Mouse (Mus musculus) B cell, adult 2 months (primary cell): ENCODE data around the gene Dusp1.
A peak's percentile ranks its signal among the peaks of the same experiment; 100 is the strongest.

Experiments used
- DNase-seq, 2 experiments: peaks; one replicate each; pipeline ENCODE4 v3.0.0; 2022

Gene Dusp1

GRCm38 (mm10) chr17:26561651-26562181 is at the start of gene Dusp1:
Gene Dusp1, minus strand, starts transcription at chr17:26562128.
- DNase-seq, result no peak

GRCm38 (mm10) chr17:26611328-26611727 is 49.4 kb upstream of the Dusp1 start:
- no peak for DNase-seq

GRCm38 (mm10) chr17:26609820-26610219 is 47.9 kb upstream of the Dusp1 start:
- no peak for DNase-seq

GRCm38 (mm10) chr17:26608877-26609276 is 46.9 kb upstream of the Dusp1 start:
- no peak for DNase-seq

GRCm38 (mm10) chr17:26608348-26608747 is 46.4 kb upstream of the Dusp1 start:
- no peak for DNase-seq

- DNase-seq, result no peak
Measured at GRCm38 (mm10) chr17:26606516-26606915, 44.6 kb upstream of the Dusp1 start.

- DNase-seq, result peak; percentile 61 to 70
Measured at GRCm38 (mm10) chr17:26605636-26606035, 43.7 kb upstream of the Dusp1 start.

- no peak for DNase-seq
Measured at GRCm38 (mm10) chr17:26603311-26603710, 41.4 kb upstream of the Dusp1 start.

GRCm38 (mm10) chr17:26602371-26602885 is 40.5 kb upstream of the Dusp1 start:
- no peak for DNase-seq

- DNase-seq, result no peak
Measured at GRCm38 (mm10) chr17:26601926-26602325, 40.0 kb upstream of the Dusp1 start.

GRCm38 (mm10) chr17:26601514-26601913 is 39.6 kb upstream of the Dusp1 start:
- DNase-seq, result no peak

- no peak for DNase-seq
Measured at GRCm38 (mm10) chr17:26600913-26601447, 39.1 kb upstream of the Dusp1 start.

- DNase-seq, result no peak
Measured at GRCm38 (mm10) chr17:26598845-26599244, 36.9 kb upstream of the Dusp1 start.

GRCm38 (mm10) chr17:26596856-26597481 is 35.0 kb upstream of the Dusp1 start:
- DNase-seq, result no peak

GRCm38 (mm10) chr17:26596168-26596658 is 34.3 kb upstream of the Dusp1 start:
- no peak for DNase-seq

- DNase-seq, result no peak
Measured at GRCm38 (mm10) chr17:26595448-26596167, 33.7 kb upstream of the Dusp1 start.

- DNase-seq, result no peak
Measured at GRCm38 (mm10) chr17:26594958-26595357, 33.0 kb upstream of the Dusp1 start.

GRCm38 (mm10) chr17:26594171-26594570 is 32.2 kb upstream of the Dusp1 start:
- DNase-seq, result no peak

GRCm38 (mm10) chr17:26593199-26593598 is 31.3 kb upstream of the Dusp1 start:
- no peak for DNase-seq

GRCm38 (mm10) chr17:26592510-26592909 is 30.6 kb upstream of the Dusp1 start:
- DNase-seq, result no peak

- DNase-seq, result no peak
Measured at GRCm38 (mm10) chr17:26587961-26588487, 26.1 kb upstream of the Dusp1 start.

- DNase-seq, result no peak
Measured at GRCm38 (mm10) chr17:26584558-26585136, 22.7 kb upstream of the Dusp1 start.

- no peak for DNase-seq
Measured at GRCm38 (mm10) chr17:26584063-26584462, 22.1 kb upstream of the Dusp1 start.
